Mouse (Mus musculus) hindbrain, embryonic 10.5 days (tissue): Measurements from ENCODE around the gene Mfsd2a. TPM values are rescaled to one million over a fixed set of nuclear protein-coding genes. Genes with fewer than 3 reads are reported as not detected.

Experiments
- DNase-seq: peaks from one replicate; pipeline ENCODE4 v3.0.0-alpha.2; 2017; ENCODE audit warnings: low spot score
- H3K27ac ChIP-seq: fragments of 300-500 bp; sonication (generic); 2 replicates; pipeline ENCODE4 v1.5.1; 2016; ENCODE audit warnings: mild to moderate bottlenecking, moderate library complexity
- H3K27me3 ChIP-seq: fragments of 300-500 bp; sonication (generic); 2 replicates; pipeline ENCODE4 v1.6.1; 2016; ENCODE audit warnings: mild to moderate bottlenecking; ENCODE audit not compliant: poor library complexity, insufficient read depth, severe bottlenecking
- H3K36me3 ChIP-seq: fragments of 300-500 bp; sonication (generic); 2 replicates; pipeline ENCODE4 v1.6.1; 2016; ENCODE audit warnings: mild to moderate bottlenecking, moderate library complexity
- H3K4me1 ChIP-seq: fragments of 300-500 bp; sonication (generic); replicated peaks from 2 replicates; pipeline ENCODE4 v1.6.1; 2016; ENCODE audit warnings: mild to moderate bottlenecking
- H3K4me3 ChIP-seq: fragments of 300-500 bp; sonication (generic); 2 replicates; pipeline ENCODE4 v1.5.1; 2016; ENCODE audit warnings: mild to moderate bottlenecking, moderate library complexity
- H3K9me3 ChIP-seq: fragments of 300-500 bp; sonication (generic); 2 replicates; pipeline ENCODE4 v1.6.1; 2016; ENCODE audit warnings: mild to moderate bottlenecking, moderate library complexity
- WGBS: fragments of 180-500 bp; shearing (Covaris S2); methylation state at CpG from one replicate; pipeline ENCODE4 v1.1.7; 2016; 5-methylcytosine and 5-hydroxymethylcytosine counted together
- polyA plus RNA-seq: library from polyadenylated mRNA; unstranded; fragments of >200 nt; fragmentation: Nextera tagmentation; extraction: Ambion mirVana; gene quantifications from 2 replicates; pipeline ENCODE4 v1.2.1, GENCODE M21; 2016

Gene Mfsd2a
- 26.8 and 28.9 TPM in 2 replicates for polyA plus RNA-seq

DNA sequence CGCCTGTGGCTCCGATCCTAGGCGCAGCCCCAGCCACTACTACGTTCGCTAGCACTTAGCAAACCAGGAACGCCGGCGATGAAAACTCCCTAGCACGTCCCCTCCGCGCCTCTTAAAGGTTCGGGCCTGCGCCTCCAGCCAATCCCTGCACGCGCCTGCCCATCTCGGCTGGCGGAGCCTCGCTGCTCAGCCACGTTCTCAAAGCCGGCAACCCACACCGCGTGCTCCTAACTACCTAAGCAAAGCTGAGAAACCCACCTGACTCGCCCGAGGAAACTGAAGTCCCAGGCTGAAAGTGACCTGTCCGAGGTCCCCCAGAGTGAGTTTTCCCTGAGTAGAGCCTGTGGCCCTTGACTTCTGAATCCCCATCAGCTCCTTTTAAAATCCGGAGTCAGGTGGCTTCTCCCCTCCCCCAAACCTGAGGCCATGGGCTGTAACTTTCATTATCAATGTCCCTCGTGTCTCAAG, at the start of gene Mfsd2a:
Gene Mfsd2a, minus strand, starts transcription at position 89 of the 468 bp plus-strand sequence.
- Histone ChIP-seq H3K36me3 (peaks cover 31% of the 10 kb centered on the region), H3K27me3 (peaks cover 39% of the 10 kb centered on the region), H3K4me1 (peaks cover 57% of the 10 kb centered on the region), H3K4me3 (peak within 1 kb of the TSS; percentile 86), H3K27ac (peak within 1 kb of the TSS; percentile 94), H3K9me3 (no peaks in the 10 kb centered on the region)
- WGBS: under 1% methylated on average over 27 of the region's 27 CpGs
- DNase-seq: peak; percentile 82

- no peaks in the 10 kb centered on the region for H3K27me3 ChIP-seq
- peaks cover 36% of the 10 kb centered on the region for H3K36me3 ChIP-seq
- peak overlapping the region; percentile 70 for H3K27ac ChIP-seq
- no peak overlapping the region for H3K4me3 ChIP-seq
- 47% methylated on average over 15 of the region's 15 CpGs for WGBS
- no peak for DNase-seq
- peaks cover 52% of the 10 kb centered on the region for H3K4me1 ChIP-seq
- H3K9me3 ChIP-seq: no peaks in the 10 kb centered on the region
Measured at GRCm38 (mm10) chr4:123005054-123005966, 44.3 kb upstream of the Mfsd2a start.

GRCm38 (mm10) chr4:123000617-123001342, 39.8 kb upstream of the Mfsd2a start:
- peaks cover 42% of the 10 kb centered on the region for H3K36me3 ChIP-seq
- H3K9me3 ChIP-seq: no peaks in the 10 kb centered on the region
- peak overlapping the region; percentile 99 for H3K27ac ChIP-seq
- peak overlapping the region; percentile 97 for H3K4me3 ChIP-seq
- DNase-seq: no peak
- WGBS: 33% methylated on average over 17 of the region's 17 CpGs
- H3K4me1 ChIP-seq: peaks cover 87% of the 10 kb centered on the region
- H3K27me3 ChIP-seq: peaks cover 2% of the 10 kb centered on the region; the same call in 1 of the 2 replicates

DNA sequence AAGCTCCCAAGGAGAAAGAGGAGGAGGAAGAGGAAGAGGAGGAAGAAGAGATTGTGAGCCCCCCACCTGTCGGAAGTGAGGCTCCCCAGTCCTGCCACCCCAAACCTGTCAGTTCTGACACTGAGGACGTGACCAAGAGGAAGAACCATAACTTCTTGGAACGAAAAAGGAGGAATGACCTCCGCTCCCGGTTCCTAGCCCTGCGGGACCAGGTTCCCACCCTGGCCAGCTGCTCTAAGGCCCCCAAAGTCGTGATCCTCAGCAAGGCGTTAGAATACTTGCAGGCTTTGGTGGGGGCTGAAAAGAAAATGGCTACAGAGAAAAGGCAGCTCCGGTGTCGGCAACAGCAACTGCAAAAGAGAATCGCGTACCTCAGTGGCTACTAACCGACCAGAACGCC, 39.1 kb upstream of the Mfsd2a start:
- no peaks in the 10 kb centered on the region for H3K9me3 ChIP-seq
- H3K27me3 ChIP-seq: peaks cover 2% of the 10 kb centered on the region; the same call in 1 of the 2 replicates
- H3K4me3 ChIP-seq: peak overlapping the region; percentile 97
- H3K36me3 ChIP-seq: peaks cover 42% of the 10 kb centered on the region
- peaks cover 85% of the 10 kb centered on the region for H3K4me1 ChIP-seq
- WGBS: 36% methylated on average over 14 of the region's 14 CpGs
- H3K27ac ChIP-seq: peak overlapping the region; percentile 99
- no peak for DNase-seq

DNA sequence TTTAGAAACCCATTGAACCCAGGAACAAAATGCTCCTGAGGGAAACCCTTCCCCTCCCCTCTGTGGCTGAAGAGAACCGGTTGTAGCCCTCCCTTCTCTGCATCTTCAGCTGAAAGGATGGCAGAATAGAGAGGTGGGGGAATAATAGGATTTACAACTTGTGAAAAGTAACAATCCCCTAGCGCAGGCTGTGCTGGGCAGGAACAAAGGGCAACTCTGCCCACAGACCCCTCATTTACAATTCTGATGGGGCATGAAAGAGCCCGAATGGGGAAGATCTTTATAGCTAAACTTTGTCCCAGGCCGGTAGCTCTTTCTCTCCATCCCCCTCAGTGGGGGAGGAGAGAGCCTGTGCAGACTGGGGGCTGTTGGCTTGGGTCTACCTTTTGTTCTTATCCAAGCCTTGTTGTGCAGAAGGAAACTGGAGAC, 38.3 kb upstream of the Mfsd2a start:
- peak; percentile 81 for DNase-seq
- Histone ChIP-seq H3K27me3 (peaks cover 2% of the 10 kb centered on the region; the same call in 1 of the 2 replicates), H3K4me3 (peak overlapping the region; percentile 97), H3K9me3 (no peaks in the 10 kb centered on the region), H3K4me1 (peaks cover 84% of the 10 kb centered on the region), H3K36me3 (peaks cover 42% of the 10 kb centered on the region), H3K27ac (peak overlapping the region; percentile 99)
- WGBS: 7% methylated on average over 4 of the region's 4 CpGs

- DNase-seq: peak; percentile 89
- Histone ChIP-seq H3K4me1 (peaks cover 81% of the 10 kb centered on the region), H3K9me3 (no peaks in the 10 kb centered on the region), H3K27me3 (peaks cover 2% of the 10 kb centered on the region; the same call in 1 of the 2 replicates), H3K27ac (peak overlapping the region; percentile 99), H3K4me3 (peak overlapping the region; percentile 97), H3K36me3 (peaks cover 40% of the 10 kb centered on the region)
- 5% methylated on average over 12 of the region's 12 CpGs for WGBS
Measured at GRCm38 (mm10) chr4:122998537-122999262, 37.7 kb upstream of the Mfsd2a start.

DNA sequence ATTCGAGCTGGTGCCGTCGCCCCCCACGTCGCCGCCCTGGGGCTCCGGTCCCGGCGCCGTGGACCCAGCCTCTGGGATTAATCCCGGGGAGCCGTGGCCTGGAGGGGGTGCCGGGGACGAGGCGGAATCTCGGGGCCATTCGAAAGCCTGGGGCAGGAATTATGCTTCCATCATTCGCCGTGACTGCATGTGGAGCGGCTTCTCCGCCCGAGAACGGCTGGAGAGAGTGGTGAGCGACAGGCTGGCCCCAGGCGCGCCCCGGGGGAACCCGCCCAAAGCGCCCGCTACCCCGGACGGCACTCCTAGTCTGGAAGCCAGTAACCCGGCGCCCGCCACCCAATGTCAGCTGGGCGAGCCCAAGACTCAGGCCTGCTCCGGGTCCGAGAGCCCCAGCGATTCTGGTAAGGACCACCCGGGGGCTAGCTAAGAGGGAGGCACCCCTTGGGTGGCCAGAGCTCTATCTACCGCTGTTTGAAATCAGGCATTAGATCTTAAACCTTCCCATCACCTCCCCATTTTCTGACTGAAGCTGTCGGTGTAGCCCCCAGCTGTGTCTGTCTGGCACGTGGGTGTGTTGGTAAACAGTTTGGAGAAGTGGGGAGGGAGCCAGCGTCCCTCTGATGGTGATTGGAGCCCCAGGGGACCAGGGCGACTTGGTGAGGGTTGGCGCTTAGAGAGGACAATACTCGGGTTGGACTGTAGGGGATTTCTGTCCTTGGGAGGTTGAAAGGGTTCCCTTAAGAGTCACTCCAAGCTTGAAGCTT, 35.8 kb upstream of the Mfsd2a start:
- WGBS: under 1% methylated on average over 47 of the region's 47 CpGs
- peaks cover 64% of the 10 kb centered on the region for H3K4me1 ChIP-seq

DNA sequence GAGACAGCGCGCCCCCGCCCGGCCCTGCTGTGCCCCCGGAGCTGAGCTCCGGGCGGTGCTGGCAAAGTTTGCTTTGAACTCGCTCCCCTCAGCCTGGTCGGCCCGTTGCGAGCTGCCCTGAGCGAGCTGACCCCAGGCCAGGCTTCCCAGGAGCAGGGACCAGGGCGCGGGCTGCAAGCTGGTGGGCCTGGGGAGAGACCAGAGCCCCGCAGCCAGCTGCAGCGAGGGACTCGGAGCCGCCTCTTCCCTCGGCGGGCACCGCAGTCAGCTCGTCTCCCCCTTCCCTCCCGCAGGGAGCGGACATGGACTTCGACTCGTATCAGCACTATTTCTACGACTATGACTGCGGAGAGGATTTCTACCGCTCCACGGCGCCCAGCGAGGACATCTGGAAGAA, 35.2 kb upstream of the Mfsd2a start:
- Histone ChIP-seq H3K4me3 (peak overlapping the region; percentile 97), H3K27ac (peak overlapping the region; percentile 99), H3K4me1 (peaks cover 58% of the 10 kb centered on the region), H3K9me3 (0 out of 2 replicates have a peak, but pooled peaks cover 1% of the 10 kb centered on the region), H3K36me3 (peaks cover 16% of the 10 kb centered on the region), H3K27me3 (peaks cover 2% of the 10 kb centered on the region; the same call in 1 of the 2 replicates)
- under 1% methylated on average over 32 of the region's 32 CpGs for WGBS
- DNase-seq: no peak

More for the DNA sequence above, 35.8 kb upstream of the Mfsd2a start:
- H3K9me3 ChIP-seq: no peaks in the 10 kb centered on the region
- peaks cover 21% of the 10 kb centered on the region for H3K36me3 ChIP-seq
- peaks cover 2% of the 10 kb centered on the region; the same call in 1 of the 2 replicates for H3K27me3 ChIP-seq
- H3K27ac ChIP-seq: peak overlapping the region; percentile 99
- DNase-seq: peak; percentile 72
- H3K4me3 ChIP-seq: peak overlapping the region; percentile 97

- 0 out of 2 replicates have a peak, but pooled peaks cover 7% of the 10 kb centered on the region for H3K9me3 ChIP-seq
- H3K27me3 ChIP-seq: peaks cover 2% of the 10 kb centered on the region; the same call in 1 of the 2 replicates
- under 1% methylated on average over 69 of the region's 69 CpGs for WGBS
Measured at GRCm38 (mm10) chr4:122995404-122996220, 34.6 kb upstream of the Mfsd2a start, which contains the start of gene Mycl. Mycl (plus strand) TSS chr4:122995652.

DNA sequence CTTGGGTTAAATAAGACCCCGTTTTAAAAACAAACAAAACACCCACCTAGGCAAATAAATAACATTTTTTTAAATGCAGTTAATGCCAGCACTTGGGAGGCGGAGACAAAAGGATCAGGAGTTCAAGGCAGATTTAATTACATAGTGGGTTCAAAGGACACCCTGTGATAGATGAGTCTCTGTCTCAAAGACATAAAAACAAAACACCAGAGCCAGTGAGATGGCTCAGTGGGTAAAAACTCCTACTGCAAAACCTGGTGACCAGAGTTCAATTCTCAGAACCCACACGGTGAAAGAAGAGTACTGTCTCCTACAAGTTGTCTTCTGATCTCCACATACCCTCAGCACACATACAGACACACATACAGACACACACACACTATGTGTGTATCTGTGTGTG, 31.3 kb upstream of the Mfsd2a start:
- Histone ChIP-seq H3K36me3 (no peaks in the 10 kb centered on the region), H3K4me1 (peaks cover 22% of the 10 kb centered on the region), H3K9me3 (0 out of 2 replicates have a peak, but pooled peaks cover 7% of the 10 kb centered on the region), H3K27me3 (peaks cover 2% of the 10 kb centered on the region; the same call in 1 of the 2 replicates), H3K4me3 (no peak overlapping the region), H3K27ac (no peak overlapping the region)
- DNase-seq: no peak
- 73% methylated on average over 3 of the region's 3 CpGs for WGBS

More at GRCm38 (mm10) chr4:122995404-122996220, 34.6 kb upstream of the Mfsd2a start, which contains the start of gene Mycl:
- Histone ChIP-seq H3K27ac (peak within 1 kb of the TSS; percentile 99), H3K4me3 (peak within 1 kb of the TSS; percentile 97), H3K4me1 (peaks cover 52% of the 10 kb centered on the region), H3K36me3 (peaks cover 10% of the 10 kb centered on the region)
- peak; percentile 91 for DNase-seq

DNA sequence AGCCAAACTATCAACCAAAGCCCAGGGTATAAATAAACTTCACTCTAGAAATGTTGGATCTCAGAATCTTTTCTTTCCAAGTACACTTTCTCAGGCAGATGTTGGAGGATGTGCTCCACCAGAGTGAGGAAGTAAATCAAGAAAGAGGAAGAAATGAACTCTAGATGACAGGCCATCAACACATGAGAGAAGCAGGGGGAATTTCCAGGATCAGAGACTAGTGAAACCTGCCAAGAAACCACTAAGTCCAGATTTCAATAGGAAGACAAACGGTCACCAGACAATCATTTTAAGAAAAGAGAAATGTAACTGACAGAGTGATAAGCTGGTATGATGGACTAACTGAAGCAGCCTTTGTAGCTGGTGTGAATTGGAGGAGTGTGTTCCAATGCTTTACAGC, 30.2 kb upstream of the Mfsd2a start:
- 0 out of 2 replicates have a peak, but pooled peaks cover 7% of the 10 kb centered on the region for H3K9me3 ChIP-seq
- no peaks in the 10 kb centered on the region for H3K27me3 ChIP-seq
- H3K4me3 ChIP-seq: no peak overlapping the region
- no peak overlapping the region for H3K27ac ChIP-seq
- H3K36me3 ChIP-seq: no peaks in the 10 kb centered on the region
- WGBS: 88% methylated on average over 1 of the region's 1 CpGs
- DNase-seq: no peak
- peaks cover 15% of the 10 kb centered on the region for H3K4me1 ChIP-seq
